Mouse (Mus musculus) heart, embryonic 13.5 days (tissue): ENCODE measurements around the gene Rabif. TPM values are rescaled to one million over a fixed set of nuclear protein-coding genes. Genes with fewer than 3 reads are reported as not detected.
"Not testable (repeated sequence)": the region's sequence is repeated elsewhere in the genome, so short reads cannot be mapped to it uniquely, and the experiment has no call there.

Source experiments
- ATAC-seq: fragments of 200-750 bp; cut with Nextera tagmentation; 2 replicates; pipeline ENCODE4 v1.8.0; 2017; ENCODE audit warnings: moderate TSS enrichment; ENCODE audit not compliant: insufficient number of reproducible peaks, low FRiP score, low TSS enrichment; ENCODE audit errors: extremely low read depth
- H3K27ac ChIP-seq: fragments of 300-500 bp; sonication (generic); replicated peaks from 2 replicates; pipeline ENCODE4 v1.5.1; 2015; ENCODE audit warnings: moderate library complexity, mild to moderate bottlenecking, inconsistent platforms
- H3K27me3 ChIP-seq: fragments of 300-500 bp; sonication (generic); replicated peaks from 2 replicates; pipeline ENCODE4 v1.6.1; 2015; ENCODE audit warnings: mild to moderate bottlenecking, inconsistent platforms
- H3K36me3 ChIP-seq: fragments of 300-500 bp; sonication (generic); 2 replicates; pipeline ENCODE4 v1.6.1; 2015; ENCODE audit warnings: mild to moderate bottlenecking, inconsistent platforms
- H3K4me1 ChIP-seq: fragments of 300-500 bp; sonication (generic); 2 replicates; pipeline ENCODE4 v1.6.1; 2015; ENCODE audit warnings: inconsistent platforms
- H3K4me2 ChIP-seq: fragments of 300-500 bp; sonication (generic); 2 replicates; pipeline ENCODE4 v1.6.1; 2015; ENCODE audit warnings: inconsistent platforms, mild to moderate bottlenecking, moderate library complexity
- H3K4me3 ChIP-seq: fragments of 300-500 bp; sonication (generic); 2 replicates; pipeline ENCODE4 v1.5.1; 2015; ENCODE audit warnings: moderate library complexity, mild to moderate bottlenecking, inconsistent platforms
- H3K9ac ChIP-seq: fragments of 300-500 bp; sonication (generic); 2 replicates; pipeline ENCODE4 v1.6.1; 2015; ENCODE audit warnings: inconsistent platforms, mild to moderate bottlenecking, moderate library complexity
- H3K9me3 ChIP-seq: fragments of 300-500 bp; sonication (generic); 2 replicates; pipeline ENCODE4 v1.6.1; 2016; ENCODE audit warnings: inconsistent platforms
- whole genome bisulfite sequencing: fragments of 180-500 bp; shearing (Covaris S2); methylation state at CpG from one replicate; pipeline ENCODE4 v1.1.7; 2015; ENCODE audit warnings: mixed read lengths; 5-methylcytosine and 5-hydroxymethylcytosine counted together
- polyA plus RNA-seq: library from polyadenylated mRNA; unstranded; fragments of >200 nt; fragmentation: Nextera tagmentation; extraction: Ambion mirVana; gene quantifications from 2 replicates; pipeline ENCODE4 v1.2.1, GENCODE M21; 2015

Gene Rabif
- polyA plus RNA-seq, 1 experiment from 2014 or later = 28.5 TPM

DNA sequence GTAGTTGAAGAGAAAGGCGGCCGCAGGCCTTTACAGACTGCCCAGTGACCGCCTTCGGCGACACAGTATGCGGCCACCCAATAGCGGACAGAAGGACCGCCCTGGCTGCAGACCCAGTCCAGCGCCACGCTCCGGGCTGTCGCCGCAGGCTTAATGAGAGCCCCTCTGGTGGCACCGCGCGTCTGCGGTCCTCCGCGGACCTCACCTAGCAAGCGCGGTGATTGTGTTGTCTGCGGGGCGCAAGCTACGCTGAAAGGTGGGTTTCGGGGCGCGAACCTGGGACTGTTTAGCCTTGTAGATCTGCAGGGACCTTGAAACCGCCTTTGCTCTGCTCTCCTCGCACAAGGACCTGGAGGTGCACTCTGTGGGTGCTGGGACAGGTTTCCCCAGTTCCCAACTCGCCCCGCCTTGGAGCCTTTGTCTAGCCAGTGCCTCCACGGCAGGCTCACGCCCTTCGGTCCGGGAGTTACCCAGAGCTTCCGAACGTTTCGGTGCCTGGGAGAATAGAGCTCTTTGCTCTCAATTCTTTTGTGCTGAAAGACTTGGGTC lies 18.9 kb downstream of the Rabif start:
- H3K27me3 ChIP-seq = peaks cover 28% of the 10 kb centered on the region
- peaks cover 10% of the 10 kb centered on the region for H3K36me3 ChIP-seq
- peak overlapping the region; percentile 94 for H3K4me2 ChIP-seq
- 2% methylated on average over 38 of the region's 38 CpGs for WGBS
- no peaks in the 10 kb centered on the region for H3K9me3 ChIP-seq
- no peak for ATAC-seq
- H3K4me3 ChIP-seq = peak overlapping the region; percentile 60
- 0 out of 2 replicates have a peak overlapping the region, but pooled peaks have one; percentile 24 for H3K27ac ChIP-seq
- peak overlapping the region; percentile 81 for H3K9ac ChIP-seq
- H3K4me1 ChIP-seq = peaks cover 38% of the 10 kb centered on the region

DNA sequence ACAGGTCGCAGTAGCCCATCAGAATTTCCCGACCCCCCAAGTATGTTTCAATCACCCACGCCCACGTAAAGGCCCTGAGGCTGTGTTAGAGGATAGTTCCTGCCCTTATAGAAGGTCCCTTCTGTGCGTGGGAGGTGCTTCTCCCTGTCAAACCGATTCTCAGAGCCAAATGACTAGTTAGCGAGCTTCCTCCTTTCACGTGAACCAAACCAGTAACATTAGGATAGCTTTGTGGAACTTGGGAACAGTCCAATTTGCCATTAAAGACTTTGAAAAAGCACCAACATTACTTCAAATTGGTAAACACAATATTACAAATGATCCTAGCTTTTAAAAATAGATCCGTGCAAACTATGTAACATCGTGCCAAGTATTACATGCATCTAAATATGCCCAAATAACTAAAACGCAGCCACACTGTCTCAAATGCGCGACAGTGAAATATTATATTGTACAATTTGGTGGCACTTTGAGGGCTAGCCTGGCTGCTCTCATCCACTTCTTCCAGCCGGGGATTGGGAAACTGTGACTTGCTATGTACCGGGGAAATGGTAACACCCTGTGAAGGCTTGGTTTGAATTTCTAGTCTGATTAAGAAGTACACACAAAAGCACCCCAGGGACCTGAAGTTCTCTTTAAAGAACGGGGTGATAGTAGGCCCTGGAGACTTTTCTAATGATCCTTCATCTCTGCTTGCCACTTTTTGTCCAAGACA lies 19.6 kb downstream of the Rabif start:
- Histone ChIP-seq H3K4me1 (peaks cover 41% of the 10 kb centered on the region), H3K27ac (0 out of 2 replicates have a peak overlapping the region, but pooled peaks have one; percentile 24), H3K27me3 (peaks cover 28% of the 10 kb centered on the region), H3K9me3 (no peaks in the 10 kb centered on the region), H3K4me3 (peak overlapping the region; percentile 60), H3K4me2 (peak overlapping the region; percentile 94), H3K36me3 (peaks cover 6% of the 10 kb centered on the region), H3K9ac (peak overlapping the region; percentile 81)
- ATAC-seq = no peak
- 46% methylated on average over 16 of the region's 16 CpGs for WGBS

DNA sequence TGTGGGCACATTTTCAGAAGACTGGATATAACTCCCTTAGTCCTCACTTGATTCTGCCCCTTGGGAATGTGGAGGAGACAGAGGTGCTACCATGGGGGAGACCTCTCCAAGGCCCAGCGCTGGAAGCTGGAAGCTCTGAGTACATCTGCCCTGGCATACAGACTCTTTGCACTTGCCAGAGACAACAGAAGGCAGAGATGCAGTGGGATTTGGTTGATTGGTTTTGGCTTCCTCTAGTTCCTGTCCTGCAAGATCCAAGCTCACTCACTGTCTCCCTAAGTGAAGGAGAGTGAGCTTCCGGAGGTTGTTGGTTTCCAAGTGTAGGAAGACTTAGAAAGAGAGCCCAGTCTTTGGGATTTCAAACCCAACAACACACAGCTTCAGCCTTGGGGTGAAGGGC lies 21.4 kb downstream of the Rabif start:
- Histone ChIP-seq H3K4me3 (no peak overlapping the region), H3K9me3 (no peaks in the 10 kb centered on the region), H3K4me2 (peak overlapping the region; percentile 25; the same call in 1 of the 2 replicates), H3K9ac (no peak overlapping the region; the same call in 1 of the 2 replicates), H3K36me3 (no peaks in the 10 kb centered on the region), H3K4me1 (peaks cover 47% of the 10 kb centered on the region), H3K27me3 (peaks cover 28% of the 10 kb centered on the region), H3K27ac (peak overlapping the region; percentile 84)
- WGBS = 63% methylated on average over 2 of the region's 2 CpGs
- ATAC-seq = no peak

DNA sequence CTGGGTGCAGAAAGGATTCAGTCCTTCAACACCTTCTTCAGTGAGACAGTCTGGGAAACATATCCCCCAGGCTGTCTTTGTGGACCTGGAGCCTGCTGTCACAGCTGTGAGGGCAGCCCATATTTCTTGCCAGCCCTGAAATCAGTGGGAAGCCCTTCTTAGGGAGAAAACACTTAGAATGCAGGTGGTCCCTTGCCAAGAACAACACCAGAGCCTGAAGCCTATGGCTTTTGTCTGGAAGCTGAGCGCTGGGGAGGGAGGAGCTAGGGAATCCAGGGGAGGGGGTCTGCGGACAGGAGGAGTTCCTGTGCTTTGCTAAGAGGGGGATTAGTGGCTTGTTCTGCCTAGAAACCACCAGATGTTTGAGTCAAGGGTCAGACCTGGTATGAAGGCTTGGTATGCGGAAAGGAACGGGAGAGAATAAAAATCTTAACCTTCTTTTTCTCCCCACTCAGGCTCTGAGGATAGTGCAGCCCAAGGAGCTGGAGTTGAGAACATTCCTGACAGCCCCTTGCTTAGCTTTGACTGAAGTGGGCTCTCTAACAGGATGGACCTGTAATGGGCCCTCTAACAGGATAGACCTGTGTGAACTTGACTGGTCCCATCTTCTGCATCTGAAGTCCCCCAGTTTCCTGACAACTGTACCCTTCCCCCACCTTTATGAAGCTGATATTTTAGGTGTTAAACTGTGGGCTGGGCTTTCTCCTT lies 22.2 kb downstream of the Rabif start:
- peak; percentile 27; the same call in 1 of the 2 replicates for ATAC-seq

DNA sequence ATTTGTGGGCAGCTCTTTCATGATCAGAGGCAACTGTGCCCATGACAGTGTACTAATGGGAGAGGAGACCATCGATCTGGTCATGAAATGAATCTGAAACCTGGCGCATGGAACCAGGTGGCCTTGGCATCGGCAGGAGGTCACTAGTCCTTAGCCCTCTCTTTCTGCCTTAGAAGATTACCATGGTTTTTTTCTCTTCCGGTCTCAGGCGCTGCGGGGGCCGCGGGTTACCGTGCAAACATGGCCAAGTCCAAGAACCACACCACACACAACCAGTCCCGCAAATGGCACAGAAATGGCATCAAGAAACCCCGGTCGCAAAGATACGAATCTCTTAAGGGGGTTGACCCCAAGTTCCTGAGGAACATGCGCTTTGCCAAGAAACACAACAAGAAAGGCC lies 23.4 kb downstream of the Rabif start:
- Histone ChIP-seq H3K27me3 (peaks cover 15% of the 10 kb centered on the region), H3K4me1 (peaks cover 42% of the 10 kb centered on the region)
- H3K9me3 ChIP-seq, H3K27ac ChIP-seq, ATAC-seq, H3K4me2 ChIP-seq, H3K9ac ChIP-seq, H3K4me3 ChIP-seq, H3K36me3 ChIP-seq: not testable (repeated sequence)
- WGBS = 85% methylated on average over 14 of the region's 14 CpGs

More for the DNA sequence above, 22.2 kb downstream of the Rabif start:
- Histone ChIP-seq H3K27ac (peak overlapping the region; percentile 84), H3K27me3 (peaks cover 26% of the 10 kb centered on the region), H3K4me3 (no peak overlapping the region), H3K4me2 (peak overlapping the region; percentile 25), H3K9me3 (no peaks in the 10 kb centered on the region), H3K36me3 (no peaks in the 10 kb centered on the region), H3K9ac (peak overlapping the region; percentile 61), H3K4me1 (peaks cover 47% of the 10 kb centered on the region)
- 26% methylated on average over 4 of the region's 4 CpGs for WGBS

DNA sequence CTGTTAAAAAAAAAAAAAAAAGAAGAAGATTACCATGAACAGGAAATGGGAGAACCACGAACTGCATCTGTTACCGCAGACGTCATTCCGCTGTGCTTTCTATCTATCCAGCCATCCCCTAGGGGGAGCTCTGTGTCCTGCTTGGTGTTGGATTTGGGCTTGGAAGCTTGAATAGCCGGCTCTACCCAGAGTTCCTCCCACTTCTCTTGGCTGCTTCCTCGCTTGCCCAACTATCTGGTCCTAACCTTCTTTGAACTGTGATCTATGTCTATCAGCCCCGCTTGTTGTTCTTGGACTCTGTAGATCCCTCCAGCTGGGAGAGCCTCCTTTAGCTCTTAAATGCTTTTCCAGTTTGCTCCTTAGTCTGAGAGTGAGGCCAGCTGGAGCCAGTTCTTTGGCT lies 24.2 kb downstream of the Rabif start:
- WGBS = 4% methylated on average over 7 of the region's 7 CpGs
- Histone ChIP-seq H3K4me1 (peaks cover 35% of the 10 kb centered on the region), H3K36me3 (no peaks in the 10 kb centered on the region), H3K9me3 (no peaks in the 10 kb centered on the region), H3K9ac (no peak overlapping the region), H3K4me2 (no peak overlapping the region), H3K4me3 (no peak overlapping the region), H3K27me3 (peaks cover 7% of the 10 kb centered on the region; the same call in 1 of the 2 replicates), H3K27ac (no peak overlapping the region)
- peak; percentile 23; the same call in 1 of the 2 replicates for ATAC-seq

DNA sequence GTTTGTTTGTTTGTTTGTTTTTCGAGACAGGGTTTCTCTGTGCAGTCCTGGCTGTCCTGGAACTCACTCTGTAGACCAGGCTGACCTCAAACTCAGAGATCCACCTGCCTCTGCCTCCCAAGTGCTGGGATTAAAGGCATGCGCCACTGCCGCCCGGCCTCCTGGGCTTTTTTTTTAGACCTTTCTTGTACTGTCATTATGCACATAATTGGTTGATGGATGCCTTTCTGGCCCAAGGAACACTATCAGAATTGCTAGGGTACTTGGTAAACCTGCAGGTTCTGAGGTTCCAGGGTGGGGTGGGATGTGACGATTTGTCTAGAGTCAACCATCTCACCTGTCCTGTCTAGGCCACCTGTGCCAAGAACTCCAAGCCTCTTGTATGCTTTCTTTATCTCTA lies 24.8 kb downstream of the Rabif start:
- ATAC-seq, H3K4me2 ChIP-seq, H3K9ac ChIP-seq, H3K27me3 ChIP-seq, H3K4me3 ChIP-seq, H3K27ac ChIP-seq, H3K9me3 ChIP-seq, H3K36me3 ChIP-seq: not testable (repeated sequence)
- WGBS = 82% methylated on average over 5 of the region's 5 CpGs
- H3K4me1 ChIP-seq = peaks cover 31% of the 10 kb centered on the region

DNA sequence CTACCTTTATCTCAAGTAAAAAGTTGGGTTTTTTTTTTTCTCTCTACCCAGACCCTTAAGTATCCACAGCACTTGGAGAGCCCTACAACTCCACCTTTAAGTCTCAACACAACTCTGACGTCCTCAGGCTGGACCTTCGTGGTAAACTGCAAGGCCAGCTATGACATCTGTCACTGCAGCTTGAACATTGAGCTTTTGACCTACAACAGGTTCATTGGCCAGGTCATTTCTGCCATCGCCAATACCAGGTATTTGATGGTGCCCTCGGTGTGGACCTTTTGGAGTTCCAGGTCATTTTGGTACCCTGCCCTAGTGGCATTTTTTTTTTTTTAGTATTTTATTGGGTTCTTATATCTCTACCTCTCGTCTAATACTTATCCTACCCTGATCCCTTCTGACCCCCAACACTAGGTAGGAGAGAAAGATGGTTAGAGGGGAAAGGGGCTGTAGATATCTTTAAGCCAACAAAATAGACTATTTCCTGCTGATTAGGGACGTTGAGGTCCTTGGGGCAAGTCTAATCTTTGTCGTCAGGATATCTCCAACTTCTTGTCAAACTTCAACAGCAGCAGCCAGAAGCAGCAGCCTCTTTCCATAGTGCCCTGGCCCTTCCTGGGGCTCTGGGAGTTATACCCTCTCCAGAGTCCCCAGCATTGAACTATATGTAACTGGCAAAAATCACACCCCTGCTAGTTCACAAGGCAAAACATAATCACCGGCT lies 25.7 kb downstream of the Rabif start:
- no peaks in the 10 kb centered on the region for H3K27me3 ChIP-seq
- no peak for ATAC-seq
- H3K9ac ChIP-seq = no peak overlapping the region
- H3K4me1 ChIP-seq = peaks cover 31% of the 10 kb centered on the region
- no peaks in the 10 kb centered on the region for H3K36me3 ChIP-seq
- no peaks in the 10 kb centered on the region for H3K9me3 ChIP-seq
- no peak overlapping the region for H3K27ac ChIP-seq
- WGBS = 58% methylated on average over 8 of the region's 8 CpGs
- H3K4me2 ChIP-seq = no peak overlapping the region
- H3K4me3 ChIP-seq = no peak overlapping the region

DNA sequence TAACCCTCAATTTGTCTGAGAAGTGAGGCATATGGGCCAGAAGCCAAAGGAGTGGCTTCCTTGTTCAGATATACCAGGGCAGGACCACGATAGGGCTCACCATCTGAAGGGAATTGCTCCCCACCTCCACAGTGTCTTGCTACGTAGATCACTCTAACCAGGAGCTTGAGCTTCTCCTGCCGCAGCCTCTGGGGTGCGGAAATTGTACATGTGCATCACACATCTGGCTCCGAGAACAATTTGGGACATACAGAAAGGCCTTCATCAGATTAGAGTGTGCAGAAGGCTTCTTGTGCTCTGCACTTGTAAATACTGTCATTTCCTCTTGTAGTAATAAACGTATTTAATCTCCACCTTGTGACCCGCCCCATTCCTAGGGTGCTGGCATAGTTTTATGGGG lies 26.7 kb downstream of the Rabif start:
- H3K9ac ChIP-seq = no peak overlapping the region

DNA sequence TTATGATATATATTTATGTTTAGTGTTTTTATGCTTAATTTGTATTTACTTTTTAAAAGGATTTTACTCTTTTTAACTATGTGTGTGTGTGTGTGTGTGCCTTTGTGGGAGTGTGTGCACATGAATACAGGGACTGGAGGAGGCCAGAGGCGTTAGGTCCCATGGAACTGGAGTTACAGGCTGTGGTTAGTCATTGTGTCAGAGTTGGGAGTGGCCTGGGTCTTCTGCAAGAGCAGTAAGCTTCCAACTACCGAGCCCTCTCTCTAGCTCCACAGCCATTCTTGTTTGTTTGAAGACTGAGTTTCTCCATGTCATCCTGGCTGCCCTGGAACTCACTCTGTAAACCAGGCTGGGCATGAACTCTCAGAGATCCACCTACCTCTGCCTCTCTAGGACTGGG lies 27.9 kb downstream of the Rabif start:
- H3K4me1 ChIP-seq = peaks cover 17% of the 10 kb centered on the region
- no peaks in the 10 kb centered on the region for H3K27me3 ChIP-seq
- no peak overlapping the region for H3K9ac ChIP-seq
- no peak overlapping the region for H3K4me3 ChIP-seq
- ATAC-seq = no peak
- 53% methylated on average over 2 of the region's 2 CpGs for WGBS
- no peaks in the 10 kb centered on the region for H3K36me3 ChIP-seq
- H3K27ac ChIP-seq = no peak overlapping the region
- H3K4me2 ChIP-seq = no peak overlapping the region
- no peaks in the 10 kb centered on the region for H3K9me3 ChIP-seq

More for the DNA sequence above, 26.7 kb downstream of the Rabif start:
- no peaks in the 10 kb centered on the region for H3K36me3 ChIP-seq
- WGBS = 64% methylated on average over 7 of the region's 7 CpGs
- no peak overlapping the region for H3K4me3 ChIP-seq
- H3K9me3 ChIP-seq = no peaks in the 10 kb centered on the region
- H3K4me2 ChIP-seq = no peak overlapping the region
- no peak overlapping the region for H3K27ac ChIP-seq
- no peaks in the 10 kb centered on the region for H3K27me3 ChIP-seq
- H3K4me1 ChIP-seq = peaks cover 25% of the 10 kb centered on the region
- no peak for ATAC-seq

DNA sequence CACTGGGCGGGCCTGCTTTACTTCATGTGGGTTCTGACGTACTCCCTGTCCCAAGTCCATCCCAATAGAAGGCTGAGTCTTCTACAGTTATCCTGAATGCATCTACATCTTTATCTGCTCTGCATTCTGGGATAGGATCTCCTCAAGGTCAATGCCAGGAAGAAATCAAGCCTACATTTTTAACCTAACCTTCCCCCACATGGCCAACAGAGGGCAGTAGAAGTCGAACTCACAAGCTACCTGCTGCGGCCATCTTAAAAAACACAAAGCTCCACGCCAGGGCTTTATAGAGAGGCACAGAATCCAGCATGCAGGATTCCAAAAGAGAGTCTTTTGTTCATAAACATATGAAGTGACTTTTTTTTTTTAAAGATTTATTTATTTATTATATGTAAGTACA lies 30.0 kb downstream of the Rabif start:
- no peak overlapping the region for H3K27ac ChIP-seq
- no peaks in the 10 kb centered on the region for H3K9me3 ChIP-seq
- H3K4me2 ChIP-seq = no peak overlapping the region
- H3K9ac ChIP-seq = no peak overlapping the region
- no peak for ATAC-seq
- WGBS = 59% methylated on average over 5 of the region's 5 CpGs
- no peak overlapping the region for H3K4me3 ChIP-seq
- H3K4me1 ChIP-seq = peaks cover 7% of the 10 kb centered on the region; the same call in 1 of the 2 replicates
- H3K27me3 ChIP-seq = no peaks in the 10 kb centered on the region
- H3K36me3 ChIP-seq = no peaks in the 10 kb centered on the region
